Mouse (Mus musculus) macrophage (primary cell): ENCODE measurements at regions not wholly inside any gene's neighbourhood (a gene's known extent, or its start where the extent isn't known, plus 50 kb on each side); places are given as distances from the start of the nearest gene placed in this dataset.

ENCODE experiments used
- H3K27ac ChIP-seq: fragments of 350-480 bp; formaldehyde crosslinking; 2 replicates; pipeline ENCODE4 v1.9.0; 2021
- H3K36me3 ChIP-seq: fragments of 350-480 bp; formaldehyde crosslinking; 2 replicates; pipeline ENCODE4 v1.9.0; 2021; ENCODE audit errors: inconsistent target
- H3K4me3 ChIP-seq: fragments of 350-480 bp; formaldehyde crosslinking; 2 replicates; pipeline ENCODE4 v1.9.0; 2021; ENCODE audit errors: inconsistent target
- H3K79me2 ChIP-seq: fragments of 350-480 bp; formaldehyde crosslinking; 2 replicates; pipeline ENCODE4 v1.9.0; 2021; ENCODE audit errors: inconsistent target
- WGBS: methylation state at CpG from one replicate; pipeline ENCODE4 v1.1.7; 2026; ENCODE audit warnings: inconsistent platforms; ENCODE audit not compliant: missing documents; 5-methylcytosine and 5-hydroxymethylcytosine counted together

DNA sequence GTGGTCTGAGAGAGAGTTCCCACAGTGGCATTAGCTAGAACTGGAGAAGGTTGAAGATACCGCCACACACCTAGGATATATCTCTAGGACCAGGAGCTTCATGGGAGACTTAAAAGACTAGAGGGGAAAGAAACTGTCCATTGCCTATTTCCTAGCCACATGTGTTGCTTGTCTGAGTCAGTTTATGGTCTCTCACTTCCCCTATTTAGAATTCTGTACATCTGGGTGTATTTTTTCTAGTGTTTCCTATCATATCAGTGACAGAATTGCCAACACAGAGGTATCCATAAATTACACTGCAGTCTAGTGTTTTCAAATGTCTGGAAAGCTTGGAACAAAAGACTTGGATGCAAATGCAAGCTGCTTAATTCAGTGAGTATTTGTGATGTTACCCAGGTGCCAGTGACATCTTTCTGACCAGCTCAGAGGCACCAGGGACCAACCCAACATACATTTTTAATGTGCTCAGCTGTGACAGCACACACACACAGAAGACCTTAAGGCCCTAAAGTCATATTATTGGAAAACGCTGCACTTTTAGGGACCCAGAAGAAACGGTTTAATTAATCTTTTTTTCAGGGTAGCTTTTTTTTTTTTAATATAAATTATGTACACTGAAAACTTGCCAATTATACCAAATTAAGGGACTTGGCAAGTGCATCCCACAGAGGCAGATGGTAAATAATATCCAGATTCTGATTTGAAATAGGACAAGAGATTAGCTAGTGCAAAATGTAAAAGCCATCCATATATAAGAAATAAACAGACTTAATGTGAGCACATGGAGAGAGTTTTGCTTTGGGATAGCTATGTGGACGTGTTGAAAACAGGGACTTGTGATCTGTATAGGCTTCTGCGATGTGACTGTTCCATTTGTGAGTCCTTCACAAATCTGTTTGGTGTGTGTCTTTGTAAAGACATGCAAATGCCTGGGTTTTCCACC lies 700.5 kb upstream of the Cited2 start:
- Histone ChIP-seq H3K4me3 (no peak overlapping the region), H3K27ac (no peak overlapping the region), H3K36me3 (no peaks in the 10 kb centered on the region), H3K79me2 (no peaks in the 10 kb centered on the region)
- 90% methylated on average over 5 of the region's 5 CpGs for WGBS

DNA sequence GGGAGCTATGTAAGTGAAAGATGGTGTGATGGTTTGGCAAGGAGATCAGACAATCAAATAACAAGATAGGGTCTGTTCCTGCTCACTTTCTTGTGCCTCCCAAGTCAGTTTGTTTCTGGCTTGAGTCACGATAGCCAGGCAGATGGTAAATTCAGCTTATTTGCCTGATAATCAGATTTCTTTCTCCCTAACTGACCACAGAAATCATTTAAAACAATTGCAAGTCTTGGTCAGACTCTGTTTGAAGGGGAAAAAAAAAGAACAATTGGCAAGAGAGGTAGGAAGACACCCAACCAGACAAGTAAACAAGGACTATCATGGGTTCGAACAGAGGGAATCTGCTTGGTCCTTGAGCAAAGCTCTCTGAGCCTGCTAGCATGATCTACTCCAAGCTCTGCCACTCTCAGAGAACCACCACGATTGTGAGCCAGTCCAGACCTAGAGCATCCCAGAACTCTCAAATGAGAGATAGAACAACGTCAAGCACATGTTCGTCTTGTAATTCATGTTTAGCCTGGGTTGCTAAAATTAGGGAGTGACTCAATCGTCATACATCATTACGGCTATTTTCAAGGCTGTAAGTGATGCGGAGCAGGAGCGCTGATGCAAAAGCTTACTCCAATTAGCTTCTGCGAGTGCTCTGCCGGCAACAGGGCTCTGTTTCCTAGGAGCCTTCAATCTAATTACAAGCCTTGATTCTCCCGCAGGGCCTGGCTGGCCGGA lies 699.3 kb upstream of the Cited2 start:
- H3K27ac ChIP-seq, result no peak overlapping the region
- 93% methylated on average over 13 of the region's 13 CpGs for WGBS
- no peaks in the 10 kb centered on the region for H3K79me2 ChIP-seq
- H3K36me3 ChIP-seq, result no peaks in the 10 kb centered on the region
- H3K4me3 ChIP-seq, result no peak overlapping the region

GRCm38 (mm10) chr10:17024294-17024665 lies 698.7 kb upstream of the Cited2 start:
- Histone ChIP-seq H3K36me3 (no peaks in the 10 kb centered on the region), H3K79me2 (no peaks in the 10 kb centered on the region), H3K27ac (no peak overlapping the region), H3K4me3 (no peak overlapping the region)
- 88% methylated on average over 1 of the region's 1 CpGs for WGBS

DNA sequence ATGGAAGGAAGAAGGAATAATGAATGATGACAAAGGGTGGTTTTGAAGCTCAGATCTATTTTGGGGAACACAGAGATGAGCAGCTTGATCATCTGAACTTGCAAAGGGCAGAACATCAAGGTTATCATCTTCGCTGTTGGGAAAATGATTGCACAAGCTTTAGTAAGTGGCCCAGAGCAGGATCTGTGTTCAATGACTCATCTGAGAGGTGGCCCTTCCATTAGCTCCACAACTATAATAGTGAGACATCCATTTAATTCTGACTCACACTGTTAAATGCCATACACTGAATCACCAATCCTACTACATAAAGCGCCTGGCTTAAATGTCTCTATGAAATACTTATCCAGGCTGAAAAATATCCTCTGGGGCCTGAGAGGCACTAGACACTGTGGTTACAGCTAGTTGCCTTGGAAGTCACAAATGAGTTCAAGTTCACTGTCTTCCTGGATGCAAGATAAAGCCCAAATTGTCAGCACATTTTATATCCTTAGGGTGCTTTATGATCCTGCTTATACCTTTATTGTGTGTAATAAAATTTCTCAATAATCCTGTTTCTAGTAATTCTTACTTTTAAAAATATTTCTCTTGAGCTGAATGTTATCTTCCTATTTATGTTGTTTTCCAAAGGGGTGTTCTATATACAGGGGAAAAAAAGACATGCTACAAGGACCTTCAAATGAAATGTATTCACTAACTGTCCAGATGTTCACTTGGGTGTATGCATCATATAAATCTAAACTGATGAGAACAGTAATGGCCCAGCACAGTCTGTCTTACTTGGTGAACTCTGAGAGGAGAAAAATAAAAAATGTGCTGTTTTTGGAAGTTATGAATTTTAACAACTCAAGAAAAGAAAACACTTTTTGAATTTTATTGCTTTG lies 687.9 kb upstream of the Cited2 start:
- Histone ChIP-seq H3K36me3 (no peaks in the 10 kb centered on the region), H3K79me2 (no peaks in the 10 kb centered on the region), H3K27ac (no peak overlapping the region), H3K4me3 (no peak overlapping the region)
- 45% methylated on average over 2 of the region's 2 CpGs for WGBS

DNA sequence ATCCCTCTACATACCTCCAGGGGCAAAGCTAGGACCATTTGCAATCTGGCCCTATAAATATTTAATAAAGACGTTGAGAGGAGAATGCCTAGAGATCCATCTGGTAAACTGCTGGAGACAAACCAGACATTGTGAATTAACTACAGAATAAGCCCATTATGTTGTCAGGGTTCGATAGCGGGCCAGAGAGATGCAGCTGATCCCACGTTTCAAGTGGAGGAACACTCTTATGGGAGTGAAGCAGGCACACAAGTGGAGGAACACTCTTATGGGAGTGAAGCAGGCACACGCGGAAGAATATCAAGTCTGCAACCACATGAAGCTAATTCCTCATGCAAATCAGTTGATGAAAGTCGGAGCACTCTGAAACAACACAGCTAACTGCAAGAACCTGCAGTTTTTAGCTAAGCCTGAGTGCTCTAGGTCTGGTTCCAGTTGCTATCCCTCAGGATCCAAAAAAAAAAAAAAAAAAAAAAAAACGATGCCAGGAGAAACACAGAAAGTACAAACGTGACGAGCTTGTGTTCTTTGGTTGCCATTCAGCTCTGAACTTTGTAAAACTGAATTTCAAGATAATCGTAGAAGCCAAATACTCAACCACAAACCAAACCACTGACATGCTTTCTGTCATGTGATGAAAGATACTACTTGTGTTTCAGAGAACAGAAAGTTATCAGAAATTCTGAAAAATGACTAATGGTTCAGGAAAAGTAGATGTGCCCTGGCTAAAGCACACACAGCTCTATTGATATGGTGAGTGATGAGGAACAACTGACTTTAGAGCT lies 684.6 kb upstream of the Cited2 start:
- no peak overlapping the region for H3K4me3 ChIP-seq
- no peaks in the 10 kb centered on the region for H3K79me2 ChIP-seq
- 73% methylated on average over 11 of the region's 11 CpGs for WGBS
- H3K36me3 ChIP-seq, result no peaks in the 10 kb centered on the region
- no peak overlapping the region for H3K27ac ChIP-seq

- WGBS, result 93% methylated on average over 1 of the region's 1 CpGs
- Histone ChIP-seq H3K27ac (peak overlapping the region; percentile 37), H3K36me3 (no peaks in the 10 kb centered on the region), H3K79me2 (no peaks in the 10 kb centered on the region), H3K4me3 (no peak overlapping the region)
Measured at GRCm38 (mm10) chr10:17042090-17042489, 680.9 kb upstream of the Cited2 start.

DNA sequence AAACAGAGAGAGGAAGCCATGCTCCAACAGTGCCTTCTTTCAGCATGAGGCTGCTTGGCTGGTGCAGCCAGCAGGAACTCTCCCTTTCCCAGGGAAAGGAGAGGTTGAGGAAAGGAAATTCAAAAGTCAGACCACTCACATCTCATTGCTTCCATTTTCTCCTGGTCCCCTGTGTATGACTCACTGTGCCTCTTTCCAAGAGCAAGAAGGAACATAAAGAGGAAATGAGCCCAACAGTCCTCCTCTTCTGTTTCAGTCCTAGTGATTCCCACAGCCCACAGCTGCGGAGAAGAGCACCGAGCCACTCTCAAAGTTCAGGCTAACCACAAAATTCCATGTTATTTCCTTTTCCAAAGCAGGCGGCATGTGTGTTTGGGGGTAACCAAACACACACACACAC lies 680.0 kb upstream of the Cited2 start:
- Histone ChIP-seq H3K4me3 (no peak overlapping the region), H3K36me3 (no peaks in the 10 kb centered on the region), H3K79me2 (no peaks in the 10 kb centered on the region), H3K27ac (peak overlapping the region; percentile 37)
- 49% methylated on average over 3 of the region's 3 CpGs for WGBS

DNA sequence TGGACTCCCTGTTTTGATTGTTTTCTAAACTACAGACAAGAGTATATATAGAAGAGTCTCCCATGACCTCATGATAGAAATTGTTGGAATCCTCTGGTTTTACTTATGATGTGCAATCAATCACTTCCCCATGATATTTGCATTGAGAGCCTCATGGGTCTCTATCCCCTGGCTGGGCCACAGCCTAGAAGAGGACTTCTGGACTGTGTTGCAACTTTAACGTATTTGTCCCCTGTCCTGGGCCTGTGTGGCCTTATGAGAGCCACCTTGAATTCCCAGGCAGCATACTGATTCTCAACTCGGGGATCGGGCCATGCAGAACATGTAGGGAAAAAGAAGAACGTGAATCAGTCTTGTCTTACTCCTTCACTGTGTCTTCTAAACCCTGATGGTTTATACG lies 676.3 kb upstream of the Cited2 start:
- Histone ChIP-seq H3K4me3 (no peak overlapping the region), H3K36me3 (no peaks in the 10 kb centered on the region), H3K27ac (no peak overlapping the region), H3K79me2 (no peaks in the 10 kb centered on the region)
- WGBS, result 94% methylated on average over 5 of the region's 5 CpGs

DNA sequence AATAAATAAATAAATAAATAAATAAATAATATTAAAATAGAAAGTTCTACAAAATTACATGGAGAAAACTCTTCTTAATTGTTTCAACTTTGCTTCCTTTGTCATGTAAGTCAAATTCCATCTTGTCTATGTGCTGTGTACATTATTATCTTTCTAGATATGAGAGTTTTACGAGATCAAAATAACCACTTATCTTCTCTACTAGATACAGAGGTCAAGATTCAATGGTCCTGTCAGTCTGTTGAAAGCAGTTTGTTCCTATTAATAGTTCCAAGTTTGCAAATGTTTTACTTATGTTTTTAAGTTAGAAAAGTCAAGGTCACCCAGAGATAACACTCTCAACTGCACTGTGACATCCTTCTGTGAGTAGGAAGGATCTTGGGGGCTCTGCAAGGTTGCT lies 650.1 kb upstream of the Cited2 start:
- no peak overlapping the region for H3K4me3 ChIP-seq
- H3K79me2 ChIP-seq, result no peaks in the 10 kb centered on the region
- WGBS, result 100% methylated on average over 1 of the region's 1 CpGs
- H3K36me3 ChIP-seq, result no peaks in the 10 kb centered on the region
- H3K27ac ChIP-seq, result no peak overlapping the region

- 100% methylated on average over 1 of the region's 1 CpGs for WGBS
- H3K4me3 ChIP-seq, result no peak overlapping the region
- no peaks in the 10 kb centered on the region for H3K79me2 ChIP-seq
- H3K27ac ChIP-seq, result no peak overlapping the region
- H3K36me3 ChIP-seq, result no peaks in the 10 kb centered on the region
Measured at GRCm38 (mm10) chr10:17074013-17074401, 649.0 kb upstream of the Cited2 start.

- 92% methylated on average over 6 of the region's 6 CpGs for WGBS
- Histone ChIP-seq H3K79me2 (no peaks in the 10 kb centered on the region), H3K36me3 (no peaks in the 10 kb centered on the region), H3K27ac (no peak overlapping the region), H3K4me3 (no peak overlapping the region)
Measured at GRCm38 (mm10) chr10:17074402-17075027, 648.5 kb upstream of the Cited2 start.

DNA sequence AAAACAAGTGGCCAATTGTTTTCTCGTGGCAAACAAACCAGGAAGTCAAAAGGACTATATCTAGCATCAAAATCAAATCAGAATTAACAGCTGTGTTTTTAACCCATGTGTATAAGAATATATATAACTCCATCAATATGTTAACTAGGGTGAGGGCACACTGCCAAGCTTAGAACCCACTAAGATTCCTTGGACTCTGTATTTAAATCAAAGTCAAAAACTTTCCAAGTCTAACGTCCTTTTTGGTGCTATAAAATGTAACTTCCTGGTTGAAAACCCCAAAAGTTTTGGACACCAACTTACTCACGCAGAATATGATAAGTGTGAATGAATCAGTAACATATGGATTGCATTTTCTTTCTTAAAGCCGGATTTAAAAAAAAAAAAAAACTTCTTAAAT lies 647.9 kb upstream of the Cited2 start:
- no peak overlapping the region for H3K27ac ChIP-seq
- H3K4me3 ChIP-seq, result no peak overlapping the region
- 54% methylated on average over 4 of the region's 4 CpGs for WGBS
- H3K36me3 ChIP-seq, result no peaks in the 10 kb centered on the region
- no peaks in the 10 kb centered on the region for H3K79me2 ChIP-seq

DNA sequence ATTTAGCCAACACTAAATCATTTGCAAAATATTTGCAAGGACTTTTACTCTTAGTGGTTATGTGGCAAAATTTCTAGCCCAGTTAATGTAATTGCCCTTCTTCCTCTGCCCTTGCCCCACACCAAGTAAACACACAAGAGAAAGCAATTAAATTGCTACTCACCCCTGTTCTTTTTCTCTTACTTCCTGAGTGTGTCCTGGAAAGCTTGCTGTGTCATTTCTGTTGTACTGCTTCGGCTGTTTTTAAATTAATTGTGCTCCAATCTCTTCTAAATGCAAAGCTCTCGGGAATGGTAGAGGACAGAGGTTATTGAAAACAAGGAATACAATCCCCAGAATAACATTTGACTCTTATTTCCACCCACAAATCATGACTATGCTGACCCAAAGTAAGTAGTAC lies 647.4 kb upstream of the Cited2 start:
- WGBS, result 23% methylated on average over 2 of the region's 2 CpGs
- no peak overlapping the region for H3K4me3 ChIP-seq
- H3K27ac ChIP-seq, result no peak overlapping the region
- no peaks in the 10 kb centered on the region for H3K36me3 ChIP-seq
- H3K79me2 ChIP-seq, result no peaks in the 10 kb centered on the region

DNA sequence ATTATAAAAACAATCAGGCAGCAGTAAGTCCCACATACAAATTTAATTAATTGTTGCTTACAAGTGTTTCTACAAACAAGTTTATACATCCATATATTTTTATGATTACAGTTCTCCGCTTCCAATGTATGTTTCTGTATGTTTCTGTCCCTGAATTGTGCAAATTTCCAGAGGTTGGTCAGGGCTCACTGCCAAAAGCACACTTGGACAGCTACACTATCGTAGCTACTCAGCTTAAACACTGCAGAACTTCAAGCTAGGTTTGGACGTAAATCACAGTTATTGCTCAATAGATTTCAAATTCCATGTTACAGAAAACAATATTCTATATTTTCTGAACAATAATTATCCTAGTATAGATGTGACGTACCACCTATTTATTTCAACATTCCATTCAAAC lies 646.8 kb upstream of the Cited2 start:
- Histone ChIP-seq H3K36me3 (no peaks in the 10 kb centered on the region), H3K79me2 (no peaks in the 10 kb centered on the region), H3K27ac (no peak overlapping the region), H3K4me3 (no peak overlapping the region)
- 90% methylated on average over 4 of the region's 4 CpGs for WGBS
